Mouse (Mus musculus) CH12.LX (cell line): ENCODE measurements around the gene Gtf2h4. TPM values are rescaled to one million over a fixed set of nuclear protein-coding genes. Genes with fewer than 3 reads are reported as not detected.

ENCODE experiments used
- DNase-seq: peaks from one replicate; pipeline ENCODE4 v3.0.0-alpha.2; 2013; ENCODE audit errors: extremely low read depth
- H3K27ac ChIP-seq: 2 replicates; pipeline ENCODE4 v1.5.1; 2012; ENCODE audit warnings: low read depth, mild to moderate bottlenecking, control low read depth, moderate library complexity; ENCODE audit not compliant: insufficient read depth
- H3K27me3 ChIP-seq: replicated peaks from 2 replicates; pipeline ENCODE3; 2012; ENCODE audit warnings: inconsistent platforms
- H3K36me3 ChIP-seq, 2 experiments: replicated peaks in 1 of 2; 2 replicates each; pipeline versions ENCODE3 to v1.6.1; 2012; ENCODE audit warnings: inconsistent platforms in 1 of 2, low read length in 1 of 2, mild to moderate bottlenecking in 1 of 2, mixed read lengths in 1 of 2, moderate library complexity in 1 of 2; ENCODE audit not compliant: control insufficient read depth in 1 of 2, insufficient read depth in 1 of 2
- H3K4me1 ChIP-seq, 2 experiments: 2 replicates each; pipeline ENCODE4 v1.6.1; 2012; ENCODE audit warnings: inconsistent platforms in 1 of 2, moderate library complexity in 1 of 2; ENCODE audit not compliant: insufficient read depth in 2 of 2, control insufficient read depth in 1 of 2
- H3K4me2 ChIP-seq: 2 replicates; pipeline ENCODE4 v1.6.1; 2012; ENCODE audit warnings: low read depth, mild to moderate bottlenecking, control low read depth; ENCODE audit not compliant: poor library complexity, insufficient read depth, severe bottlenecking
- H3K4me3 ChIP-seq, 3 experiments: fragments of 150-350 bp in 1 of 3; sonication (generic) in 1 of 3; replicated peaks in 1 of 3; 2 replicates each; pipeline versions ENCODE3 to v1.5.1; 2011 to 2012; ENCODE audit warnings: low read depth in 2 of 3, low read length in 2 of 3, mild to moderate bottlenecking in 2 of 3, moderate library complexity in 2 of 3, control low read depth in 1 of 3, improper control_type of control experiment in 1 of 3, inconsistent platforms in 1 of 3, mixed read lengths in 1 of 3; ENCODE audit not compliant: poor library complexity in 1 of 3
- H3K79me2 ChIP-seq: replicated peaks from 2 replicates; pipeline ENCODE4 v1.6.1; 2012; ENCODE audit warnings: mild to moderate bottlenecking, moderate library complexity; ENCODE audit not compliant: control insufficient read depth, poor library complexity, insufficient read depth, severe bottlenecking; ENCODE audit errors: extremely low read depth
- H3K9ac ChIP-seq: 2 replicates; pipeline ENCODE4 v1.6.1; 2012; ENCODE audit warnings: low read depth, mild to moderate bottlenecking, control low read depth, moderate library complexity; ENCODE audit not compliant: insufficient read depth
- H3K9me3 ChIP-seq: replicated peaks from 2 replicates; pipeline ENCODE3; 2012; ENCODE audit warnings: low read length, inconsistent platforms, mixed read lengths
- BHLHE40 ChIP-seq: IDR thresholded peaks from 2 replicates; pipeline ENCODE4 v1.6.1; 2011; ENCODE audit warnings: mild to moderate bottlenecking, low read depth, low read length, improper control_type of control experiment
- CHD1 ChIP-seq: IDR thresholded peaks from 2 replicates; pipeline ENCODE4 v1.6.1; 2012; ENCODE audit warnings: low read depth, low read length, improper control_type of control experiment, inconsistent platforms
- CHD2 ChIP-seq: IDR thresholded peaks from 2 replicates; pipeline ENCODE4 v1.6.1; 2011; ENCODE audit warnings: low read length, improper control_type of control experiment
- EP300 ChIP-seq: IDR thresholded peaks from 2 replicates; pipeline ENCODE4 v1.6.1; 2011; ENCODE audit warnings: low read length, improper control_type of control experiment
- ETS1 ChIP-seq: conservative IDR thresholded peaks from 2 replicates; pipeline ENCODE4 v1.6.1; 2012; ENCODE audit warnings: low read depth, mild to moderate bottlenecking, inconsistent platforms, low read length, improper control_type of control experiment, moderate library complexity
- IRF4 ChIP-seq: IDR thresholded peaks from 2 replicates; pipeline ENCODE4 v1.6.1; 2014; ENCODE audit warnings: low read depth, mild to moderate bottlenecking, inconsistent platforms, low read length, improper control_type of control experiment
- JUN ChIP-seq: IDR thresholded peaks from 2 replicates; pipeline ENCODE4 v1.6.1; 2011; ENCODE audit warnings: low read depth, mild to moderate bottlenecking, low read length, improper control_type of control experiment, moderate library complexity; ENCODE audit not compliant: insufficient read depth
- JUND ChIP-seq: conservative IDR thresholded peaks from 2 replicates; pipeline ENCODE4 v1.6.1; 2011; ENCODE audit warnings: low read depth, low read length, improper control_type of control experiment
- MAFK ChIP-seq: IDR thresholded peaks from 2 replicates; pipeline ENCODE4 v1.6.1; 2011; ENCODE audit warnings: low read length, improper control_type of control experiment; ENCODE audit not compliant: insufficient replicate concordance
- MAZ ChIP-seq: IDR thresholded peaks from 2 replicates; pipeline ENCODE4 v1.6.1; 2012; ENCODE audit warnings: low read depth, mild to moderate bottlenecking, inconsistent platforms, low read length, improper control_type of control experiment, moderate library complexity
- MEF2A ChIP-seq: IDR thresholded peaks from 2 replicates; pipeline ENCODE4 v1.6.1; 2014; ENCODE audit warnings: low read depth, mild to moderate bottlenecking, inconsistent platforms, low read length, improper control_type of control experiment, borderline replicate concordance
- NELFE ChIP-seq: IDR thresholded peaks from 2 replicates; pipeline ENCODE4 v1.6.1; 2011; ENCODE audit warnings: low read depth, low read length, improper control_type of control experiment
- NRF1 ChIP-seq: IDR thresholded peaks from 2 replicates; pipeline ENCODE4 v1.6.1; 2014; ENCODE audit warnings: low read depth, mild to moderate bottlenecking, inconsistent platforms, low read length, improper control_type of control experiment, moderate library complexity
- PAX5 ChIP-seq: IDR thresholded peaks from 2 replicates; pipeline ENCODE4 v1.6.1; 2012; ENCODE audit warnings: low read length, inconsistent platforms, mixed read lengths
- POLR2AphosphoS2 ChIP-seq: IDR thresholded peaks from 2 replicates; pipeline ENCODE4 v1.6.1; 2011; ENCODE audit warnings: low read depth, low read length, improper control_type of control experiment
- SIN3A ChIP-seq: IDR thresholded peaks from 2 replicates; pipeline ENCODE4 v1.6.1; 2012; ENCODE audit warnings: low read length, improper control_type of control experiment, inconsistent platforms
- SMC3 ChIP-seq: IDR thresholded peaks from 2 replicates; pipeline ENCODE4 v1.6.1; 2011; ENCODE audit warnings: low read depth, low read length, improper control_type of control experiment
- TCF12 ChIP-seq: IDR thresholded peaks from 2 replicates; pipeline ENCODE4 v1.6.1; 2014; ENCODE audit warnings: low read depth, mild to moderate bottlenecking, inconsistent platforms, low read length, improper control_type of control experiment
- ZMIZ1 ChIP-seq: IDR thresholded peaks from 2 replicates; pipeline ENCODE4 v1.6.1; 2012; ENCODE audit warnings: low read depth, mild to moderate bottlenecking, inconsistent platforms, low read length, improper control_type of control experiment
- dilution Hi-C: fragments of 300-500 bp; cut with MboI; formaldehyde crosslinking; loops from 2 replicates; pipeline ENCODE4 v1.14.3; 2020; ENCODE audit warnings: low sequenced_read_pairs; ENCODE audit not compliant: extremely low pct_unique_long_range_greater_than_20kb, extremely low pct_ligation_motif_present
- in situ Hi-C: fragments of 300-500 bp; cut with MboI; formaldehyde crosslinking; loops from 3 replicates; pipeline ENCODE4 v1.14.3; 2019; ENCODE audit warnings: low sequenced_read_pairs, low pct_ligation_motif_present, low pct_unique_long_range_greater_than_20kb, mixed read lengths
- polyA plus RNA-seq: library from polyadenylated mRNA; unstranded; fragments of >175 nt; gene quantifications from 2 replicates; pipeline ENCODE4 v1.2.1, GENCODE M21; 2012; ENCODE audit warnings: low read depth; ENCODE audit not compliant: insufficient read length
- total RNA-seq, 2 experiments: library from RNA; depleted of rRNA; stranded (reverse); fragments of 300-350 nt in 1 of 2; fragments of >200 nt in 1 of 2; gene quantifications; 2 replicates each; pipeline ENCODE4 v1.2.3; 2012 to 2014

Gtf2h4 gene
- total and polyA plus RNA-seq, 3 experiments, result 40.0 to 55.7 (median 40.7) TPM

GRCm38 (mm10) chr17:35703065-35703464 is 29.5 kb upstream of the Gtf2h4 start:
- H3K4me3 ChIP-seq, result no peak overlapping the region
- H3K4me2 ChIP-seq, result no peak overlapping the region
- dilution Hi-C loops (no loop called here), in situ Hi-C loops (no loop called here)
- H3K79me2 ChIP-seq, result no peaks in the 10 kb centered on the region
- peaks cover 7 to 46% of the 10 kb centered on the region in 2 experiments; a peak in 3 of 4 replicates for H3K4me1 ChIP-seq
- H3K27me3 ChIP-seq, result peaks cover 62% of the 10 kb centered on the region
- no peaks in the 10 kb centered on the region for H3K9me3 ChIP-seq
- H3K9ac ChIP-seq, result no peak overlapping the region
- no peaks in the 10 kb centered on the region for H3K36me3 ChIP-seq
- no peak overlapping the region for H3K27ac ChIP-seq
- TF ChIP-seq ETS1, result no peak
- no peak for TF ChIP-seq EP300
- no peak for TF ChIP-seq MAFK
- no peak for TF ChIP-seq IRF4
- TF ChIP-seq CHD2, result no peak
- no peak for TF ChIP-seq POLR2AphosphoS2
- TF ChIP-seq SMC3, result no peak
- no peak for TF ChIP-seq NRF1
- TF ChIP-seq MAZ, result no peak
- TF ChIP-seq, all 38 proteins: peak for 0
- no peak for DNase-seq

DNA sequence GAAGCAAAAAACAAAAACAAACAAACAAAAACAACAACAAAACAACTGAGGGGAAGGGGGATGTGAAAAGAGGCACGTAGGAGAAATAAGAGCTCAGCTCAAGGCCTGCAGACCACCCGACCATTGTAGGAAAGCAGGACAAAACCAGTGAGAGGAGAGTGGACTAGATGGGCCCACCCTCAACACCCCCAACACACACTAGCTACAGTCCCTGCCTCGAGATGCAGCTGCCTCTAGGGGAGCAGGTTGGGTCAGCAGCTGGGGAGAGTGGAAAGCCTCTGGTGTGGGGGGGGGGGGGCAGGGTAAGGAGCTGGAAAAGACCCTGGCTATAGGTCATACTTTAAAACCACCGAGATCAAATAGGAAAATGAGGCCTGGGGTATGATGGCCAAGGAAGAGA is 29.1 kb upstream of the Gtf2h4 start:
- no peak overlapping the region for H3K4me2 ChIP-seq
- no peak for TF ChIP-seq CHD1
- no peak for TF ChIP-seq PAX5
- TF ChIP-seq NELFE, result no peak
- TF ChIP-seq JUND, result no peak
- no peak for TF ChIP-seq MEF2A
- TF ChIP-seq ETS1, result no peak
- TF ChIP-seq TCF12, result no peak
- no peak for TF ChIP-seq BHLHE40
- TF ChIP-seq JUN, result no peak
- TF ChIP-seq MAZ, result no peak
- TF ChIP-seq SIN3A, result no peak
- no peak for TF ChIP-seq ZMIZ1
- no peak for TF ChIP-seq IRF4
- H3K27me3 ChIP-seq, result peaks cover 66% of the 10 kb centered on the region

More for the DNA sequence above, 29.1 kb upstream of the Gtf2h4 start:
- no peaks in the 10 kb centered on the region for H3K9me3 ChIP-seq
- in situ Hi-C loops, result no loop called here
- no peak overlapping the region for H3K4me3 ChIP-seq
- no peak for DNase-seq
- no peaks in the 10 kb centered on the region for H3K79me2 ChIP-seq
- peaks cover 5 to 43% of the 10 kb centered on the region in 2 experiments; a peak in 3 of 4 replicates for H3K4me1 ChIP-seq
- dilution Hi-C loops, result no loop called here
- H3K9ac ChIP-seq, result no peak overlapping the region
- no peak overlapping the region for H3K27ac ChIP-seq
- no peaks in the 10 kb centered on the region for H3K36me3 ChIP-seq
